Mouse (Mus musculus): ENCODE data around the gene Gm4922. TPM values are rescaled to one million over a fixed set of nuclear protein-coding genes. Genes with fewer than 3 reads are reported as not detected.

Gene Gm4922
- polyA plus RNA-seq (2012; rRNA removed): not detected in 2 replicates

DNA sequence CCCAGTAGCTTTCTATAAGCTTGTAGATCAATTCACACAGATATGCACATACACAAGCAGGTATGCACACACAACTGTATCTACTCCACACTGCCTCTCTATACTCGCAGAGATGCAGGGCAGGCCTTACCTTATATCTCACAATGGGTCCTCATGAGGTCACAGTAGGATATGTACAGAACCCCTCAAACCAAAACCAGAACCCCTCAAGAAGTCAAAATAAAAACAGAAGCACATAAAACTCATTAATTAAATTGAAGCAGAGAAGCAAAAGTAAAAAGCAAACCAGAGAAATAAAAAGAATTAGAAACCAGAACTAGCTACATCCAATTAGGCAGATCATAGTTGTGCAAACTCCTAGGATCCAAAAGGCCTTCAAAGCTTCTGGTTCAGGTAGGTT is at the start of gene Gm4922:
Gene Gm4922, minus strand, starts transcription at position 101 of the 400 bp plus-strand sequence.

DNA sequence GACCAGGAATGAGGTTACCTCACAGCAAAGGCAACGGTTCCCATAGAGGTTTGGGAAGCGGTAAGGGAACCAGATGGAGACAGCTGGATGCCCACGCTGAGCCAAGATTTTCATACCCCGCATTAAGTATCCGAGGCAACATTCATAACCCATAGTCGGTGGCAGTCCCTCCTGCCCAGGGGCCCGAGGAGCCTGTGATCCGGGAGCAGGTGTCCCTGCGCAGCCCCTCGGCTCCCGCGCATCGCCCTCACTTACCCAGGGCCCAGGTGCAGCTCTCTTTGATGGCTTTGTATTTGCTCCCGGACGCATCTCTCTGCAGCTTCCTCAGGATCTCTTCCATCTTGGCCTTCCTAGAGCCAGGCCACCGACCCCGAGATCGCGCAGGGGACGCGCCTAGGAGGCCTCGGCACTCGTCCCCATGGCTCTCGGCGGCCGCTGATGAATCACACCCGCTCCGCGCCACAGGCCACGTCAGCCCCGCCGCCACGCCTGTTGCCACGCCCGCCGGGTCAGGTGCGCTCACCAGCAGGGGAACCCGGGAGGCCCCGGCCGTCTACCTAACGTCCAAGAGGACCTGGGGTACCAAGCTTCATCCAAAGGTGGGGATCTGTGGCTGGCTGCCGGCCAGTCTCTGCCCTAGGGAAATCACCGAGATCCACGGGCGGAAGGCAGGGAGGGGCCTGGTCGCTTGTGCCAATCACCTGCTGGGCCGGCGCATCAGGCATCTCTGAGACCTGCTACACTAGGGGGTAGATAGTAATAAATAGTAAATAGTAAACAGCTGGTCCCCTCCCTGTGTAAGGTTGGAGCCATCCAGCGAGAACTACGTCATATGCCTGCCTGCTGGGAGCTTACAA is 43.1 kb downstream of the Gm4922 start, which contains the start of gene Arfgef3:
Gene Arfgef3, minus strand, starts transcription at position 664 of the 857 bp plus-strand sequence.

Other genes starting within 250 kb of the Gm4922 start
- 0.63 and 0.71 TPM in 2 replicates for gene Hebp2, start 240.7 kb downstream of the Gm4922 start, polyA plus RNA-seq (2012; rRNA removed)
- gene Arfgef3, start 42.8 kb downstream of the Gm4922 start, polyA plus RNA-seq (2012; rRNA removed): 0.01 and 0.02 TPM in 2 replicates
- gene Perp, start 58.2 kb upstream of the Gm4922 start, polyA plus RNA-seq (2012; rRNA removed): 6.7 and 7.2 TPM in 2 replicates
- gene Tnfaip3, start 228.9 kb upstream of the Gm4922 start, polyA plus RNA-seq (2012; rRNA removed): 0.81 and 0.84 TPM in 2 replicates